Mouse (Mus musculus) gastrocnemius, postnatal 14 days (tissue): ENCODE measurements around the gene Ccr5. TPM values are rescaled to one million over a fixed set of nuclear protein-coding genes. Genes with fewer than 3 reads are reported as not detected.
A peak's percentile ranks its signal among the peaks of the same experiment; 100 is the strongest.
"Not testable (repeated sequence)": the region's sequence is repeated elsewhere in the genome, so short reads cannot be mapped to it uniquely, and the experiment has no call there.

Source experiments
- DNase-seq: peaks from one replicate; pipeline ENCODE4 v3.0.0; 2021; ENCODE audit warnings: mixed read lengths
- intact Hi-C: fragments of 180-260 bp; cut with DNase I; formaldehyde crosslinking; loops from one replicate; pipeline ENCODE4 v1.15.1; 2025; ENCODE audit warnings: low total_unique reads
- long read RNA-seq, 2 experiments: library from polyadenylated mRNA; stranded (forward); transcript quantifications; one replicate each; pipeline ENCODE4 v2.0.0; 2021
- total RNA-seq, 2 experiments: library from RNA; stranded (reverse); gene quantifications; 2 replicates each; pipeline ENCODE4 v1.2.3; 2021

Gene Ccr5
- total RNA-seq = under 1 TPM; 0.11 to 0.47 TPM
- long read RNA-seq, experiment 1 = 0 reads
- long read RNA-seq, experiment 2 = 0 reads

GRCm38 (mm10) chr9:124121387-124122184 lies at the start of gene Ccr5:
TSS of gene Ccr5 (plus strand) at chr9:124121543.
- intact Hi-C loops = no loop called here
- no peak for DNase-seq

- no peak for DNase-seq
- intact Hi-C loops = no loop called here
Measured at GRCm38 (mm10) chr9:124079803-124080202, 41.5 kb upstream of the Ccr5 start.

GRCm38 (mm10) chr9:124080471-124080870 lies 40.9 kb upstream of the Ccr5 start:
- DNase-seq, intact Hi-C loops: not testable (repeated sequence)

GRCm38 (mm10) chr9:124090441-124090840 lies 30.9 kb upstream of the Ccr5 start:
- intact Hi-C loops = no loop called here
- no peak for DNase-seq

GRCm38 (mm10) chr9:124099127-124099526 lies 22.2 kb upstream of the Ccr5 start:
- intact Hi-C loops = no loop called here
- DNase-seq = no peak

- DNase-seq = no peak
- intact Hi-C loops = no loop called here
Measured at GRCm38 (mm10) chr9:124100357-124100756, 21.0 kb upstream of the Ccr5 start.

GRCm38 (mm10) chr9:124101723-124102122 lies 19.6 kb upstream of the Ccr5 start, which contains the start of gene Ccr2:
TSS of gene Ccr2 (plus strand) at chr9:124101950.
- intact Hi-C loops = no loop called here
- no peak for DNase-seq

- intact Hi-C loops = no loop called here
Measured at GRCm38 (mm10) chr9:124103199-124103598, 18.1 kb upstream of the Ccr5 start.

GRCm38 (mm10) chr9:124105196-124105595 lies 16.1 kb upstream of the Ccr5 start:
- intact Hi-C loops = no loop called here
- DNase-seq = no peak

More at GRCm38 (mm10) chr9:124103199-124103598, 18.1 kb upstream of the Ccr5 start:
- DNase-seq = no peak

- DNase-seq = no peak
- intact Hi-C loops = no loop called here
Measured at GRCm38 (mm10) chr9:124107232-124107631, 14.1 kb upstream of the Ccr5 start.

- intact Hi-C loops = no loop called here
- no peak for DNase-seq
Measured at GRCm38 (mm10) chr9:124108356-124109127, 12.8 kb upstream of the Ccr5 start.

- intact Hi-C loops = no loop called here
- no peak for DNase-seq
Measured at GRCm38 (mm10) chr9:124111997-124112396, 9.3 kb upstream of the Ccr5 start.

- intact Hi-C loops = no loop called here
- no peak for DNase-seq
Measured at GRCm38 (mm10) chr9:124112591-124113239, 8.6 kb upstream of the Ccr5 start.

GRCm38 (mm10) chr9:124113777-124114176 lies 7.6 kb upstream of the Ccr5 start:
- intact Hi-C loops = no loop called here

GRCm38 (mm10) chr9:124118489-124118888 lies 2.9 kb upstream of the Ccr5 start:
- intact Hi-C loops = no loop called here
- DNase-seq = peak; percentile 8

More at GRCm38 (mm10) chr9:124113777-124114176, 7.6 kb upstream of the Ccr5 start:
- no peak for DNase-seq

- intact Hi-C loops = no loop called here
- DNase-seq = no peak
Measured at GRCm38 (mm10) chr9:124125576-124125975, 4.2 kb downstream of the Ccr5 start.

GRCm38 (mm10) chr9:124126373-124126772 lies 5.0 kb downstream of the Ccr5 start:
- no peak for DNase-seq
- intact Hi-C loops = no loop called here

- intact Hi-C loops = no loop called here
- no peak for DNase-seq
Measured at GRCm38 (mm10) chr9:124127412-124127811, 6.1 kb downstream of the Ccr5 start.

- intact Hi-C loops = no loop called here
- no peak for DNase-seq
Measured at GRCm38 (mm10) chr9:124128379-124128778, 7.0 kb downstream of the Ccr5 start.

GRCm38 (mm10) chr9:124132899-124133298 lies 11.6 kb downstream of the Ccr5 start:
- DNase-seq, intact Hi-C loops: not testable (repeated sequence)
